8 mouse cellular contexts compared by ENCODE assay signal in the genomic region with DNA sequence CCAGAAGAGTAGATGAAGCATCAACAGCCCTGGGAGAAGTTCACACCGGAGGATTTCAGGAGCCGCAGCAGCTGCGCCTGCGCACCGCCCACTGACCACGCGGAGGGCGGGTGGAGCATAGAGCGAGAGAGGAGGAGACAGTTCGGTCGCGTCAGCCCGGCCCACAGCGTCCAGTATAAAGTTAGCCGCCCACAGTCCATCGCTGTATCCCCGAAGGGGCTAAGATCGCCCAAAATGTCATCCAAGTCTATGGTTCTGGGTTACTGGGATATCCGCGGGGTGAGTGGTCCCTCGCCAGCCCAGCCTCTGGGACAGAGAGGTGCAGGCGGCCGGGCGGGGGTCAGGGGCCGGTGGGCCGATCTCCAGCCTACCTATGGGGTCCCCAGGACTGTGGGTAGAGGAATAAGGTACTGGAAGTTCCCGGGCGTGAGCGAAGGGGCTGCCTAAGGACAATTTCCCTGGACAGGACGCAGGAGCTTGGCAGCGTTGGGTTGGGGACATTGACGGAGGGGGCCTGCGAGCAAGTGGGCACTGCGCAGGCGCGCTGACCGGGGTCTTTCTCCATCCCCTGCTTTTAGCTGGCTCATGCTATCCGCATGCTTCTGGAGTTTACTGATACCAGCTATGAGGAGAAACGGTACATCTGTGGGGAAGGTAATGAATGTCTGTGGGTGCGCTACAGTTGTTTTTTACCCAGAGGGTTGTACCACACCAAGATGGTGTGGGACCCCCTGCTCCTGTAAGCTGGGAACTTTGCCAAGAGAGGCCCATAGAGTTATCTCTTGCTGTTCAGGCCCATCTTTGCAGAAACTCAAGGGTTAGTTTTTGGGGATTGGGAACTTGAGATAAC. TPM values are rescaled to one million over a fixed set of nuclear protein-coding genes. Genes with fewer than 3 reads are reported as not detected.
DNase-seq lines count a peak whose midpoint lies in the region; ATAC-seq and TF ChIP-seq lines count a peak whose summit lies in the region.

A gene (plus strand): TSS at position 102 of the 850 bp plus-strand sequence.

- no peak within 1 kb of the TSS for H3ac ChIP-seq in myocyte (ENCODE audit: control insufficient read depth, insufficient read length)

- peak; percentile 76 for DNase-seq in cerebellum, adult 11 months
- DNase-seq in kidney, postnatal 25 days: peak; percentile 86 to 94

- TF ChIP-seq CTCF in ES-Bruce4 (IDR thresholded peaks at IDR 0.05; ENCODE audit: low read depth, low read length): no peak

- no peak for TF ChIP-seq EP300 in ES-Bruce4 (IDR thresholded peaks at IDR 0.05; ENCODE audit: insufficient read depth, low read depth, low read length)

- no peak within 1 kb of the TSS for H3K27ac ChIP-seq in ES-Bruce4 (ENCODE audit: insufficient read depth, low read length)
- H3K27ac ChIP-seq in forebrain, embryonic 13.5 days: no peak within 1 kb of the TSS; the same call in 1 of the 2 replicates
- H3K27ac ChIP-seq in heart, embryonic 16.5 days (ENCODE audit: low read length): peak within 1 kb of the TSS; percentile 84
- H3K27ac ChIP-seq in liver, embryonic 12.5 days: peak within 1 kb of the TSS; percentile 88
- peak within 1 kb of the TSS; percentile 85; the same call in 1 of the 2 replicates for H3K27ac ChIP-seq in stomach, embryonic 14.5 days (ENCODE audit: low read length)

- TF ChIP-seq POLR2A in ES-Bruce4 (IDR thresholded peaks at IDR 0.05; ENCODE audit: insufficient read depth, low read length) (no peak), myocyte (IDR thresholded peaks at IDR 0.05; ENCODE audit: insufficient read length, low read depth) (peak; percentile 55)

- H3K4me3 ChIP-seq in ES-Bruce4 (ENCODE audit: low read depth, low read length) (peak within 1 kb of the TSS; percentile 57), myocyte (peak within 1 kb of the TSS; percentile 19)
- H3K4me3 ChIP-seq in forebrain, embryonic 13.5 days: peak within 1 kb of the TSS; percentile 69
- H3K4me3 ChIP-seq in heart, embryonic 16.5 days (ENCODE audit: low read length): peak within 1 kb of the TSS; percentile 88
- H3K4me3 ChIP-seq in liver, embryonic 12.5 days: peak within 1 kb of the TSS; percentile 73
- peak within 1 kb of the TSS; percentile 69 for H3K4me3 ChIP-seq in stomach, embryonic 14.5 days (ENCODE audit: low read depth, low read length)

- no peaks in the 10 kb centered on the region for H3K27me3 ChIP-seq in ES-Bruce4 (ENCODE audit: control insufficient read depth, insufficient read depth, low read length, poor library complexity, severe bottlenecking)
- H3K27me3 ChIP-seq in forebrain, embryonic 13.5 days: no peaks in the 10 kb centered on the region
- no peaks in the 10 kb centered on the region for H3K27me3 ChIP-seq in heart, embryonic 16.5 days (ENCODE audit: control insufficient read depth, insufficient read depth, low read length)
- no peaks in the 10 kb centered on the region for H3K27me3 ChIP-seq in liver, embryonic 12.5 days (replicated peaks)
- H3K27me3 ChIP-seq in myocyte (ENCODE audit: control insufficient read depth, insufficient read depth, insufficient read length): no peaks in the 10 kb centered on the region
- H3K27me3 ChIP-seq in stomach, embryonic 14.5 days (ENCODE audit: control insufficient read depth, insufficient read depth, low read length): no peaks in the 10 kb centered on the region

- peak within 1 kb of the TSS; percentile 70 for H3K4me2 ChIP-seq in forebrain, embryonic 13.5 days
- H3K4me2 ChIP-seq in heart, embryonic 16.5 days (ENCODE audit: low read depth, low read length): peak within 1 kb of the TSS; percentile 93
- H3K4me2 ChIP-seq in liver, embryonic 12.5 days: peak within 1 kb of the TSS; percentile 97
- H3K4me2 ChIP-seq in myocyte (ENCODE audit: low read depth): peak within 1 kb of the TSS; percentile 86
- H3K4me2 ChIP-seq in stomach, embryonic 14.5 days (replicated peaks; ENCODE audit: low read depth, low read length): peak within 1 kb of the TSS; percentile 91

- 6% methylated on average over 40 of the region's 40 CpGs for WGBS in forebrain, embryonic 13.5 days
- WGBS in heart, embryonic 16.5 days: 9% methylated on average over 40 of the region's 40 CpGs
- WGBS in liver, embryonic 12.5 days (ENCODE audit: insufficient replicate concordance): 6% methylated on average over 40 of the region's 40 CpGs
- 8% methylated on average over 40 of the region's 40 CpGs for WGBS in stomach, embryonic 14.5 days

- H3K79me2 ChIP-seq in myocyte (ENCODE audit: control insufficient read depth, insufficient read depth): no peaks in the 10 kb centered on the region

- H3K4me1 ChIP-seq in ES-Bruce4 (ENCODE audit: control insufficient read depth, insufficient read depth, low read length): no peaks in the 10 kb centered on the region
- peaks cover 12% of the 10 kb centered on the region for H3K4me1 ChIP-seq in forebrain, embryonic 13.5 days
- peaks cover 11% of the 10 kb centered on the region for H3K4me1 ChIP-seq in heart, embryonic 16.5 days (ENCODE audit: control insufficient read depth, insufficient read depth, low read length)
- peaks cover 19% of the 10 kb centered on the region for H3K4me1 ChIP-seq in liver, embryonic 12.5 days
- H3K4me1 ChIP-seq in stomach, embryonic 14.5 days (ENCODE audit: control insufficient read depth, insufficient read depth, low read length): 0 out of 2 replicates have a peak, but pooled peaks cover 2% of the 10 kb centered on the region

- peak; percentile 94 for ATAC-seq in forebrain, embryonic 13.5 days
- peak; percentile 95 for ATAC-seq in heart, embryonic 16.5 days (replicated peaks; ENCODE audit: extremely low read depth, insufficient read depth, low FRiP score)
- peak; percentile 87 for ATAC-seq in liver, embryonic 12.5 days
- peak; percentile 93 for ATAC-seq in stomach, embryonic 14.5 days (ENCODE audit: insufficient number of reproducible peaks, insufficient read depth, low FRiP score, low read depth)

- peak within 1 kb of the TSS; percentile 53 for H3K9ac ChIP-seq in ES-Bruce4 (ENCODE audit: low read depth, poor library complexity, severe bottlenecking)
- H3K9ac ChIP-seq in forebrain, embryonic 13.5 days: peak within 1 kb of the TSS; percentile 76
- peak within 1 kb of the TSS; percentile 90 for H3K9ac ChIP-seq in heart, embryonic 16.5 days (ENCODE audit: low read length)
- peak within 1 kb of the TSS; percentile 87 for H3K9ac ChIP-seq in liver, embryonic 12.5 days
- peak within 1 kb of the TSS; percentile 77 for H3K9ac ChIP-seq in stomach, embryonic 14.5 days (replicated peaks; ENCODE audit: low read depth, low read length)

- H3K36me3 ChIP-seq in ES-Bruce4 (ENCODE audit: control insufficient read depth, insufficient read depth, low read length, poor library complexity, severe bottlenecking) (no peaks in the 10 kb centered on the region), myocyte (ENCODE audit: control insufficient read depth, insufficient read depth) (no peaks in the 10 kb centered on the region)
- peaks cover 26% of the 10 kb centered on the region for H3K36me3 ChIP-seq in forebrain, embryonic 13.5 days (ENCODE audit: poor library complexity, severe bottlenecking)
- H3K36me3 ChIP-seq in heart, embryonic 16.5 days (ENCODE audit: control insufficient read depth, insufficient read depth): no peaks in the 10 kb centered on the region
- H3K36me3 ChIP-seq in liver, embryonic 12.5 days: peaks cover 21% of the 10 kb centered on the region
- peaks cover 4% of the 10 kb centered on the region; the same call in 1 of the 2 replicates for H3K36me3 ChIP-seq in stomach, embryonic 14.5 days (ENCODE audit: control insufficient read depth, insufficient read depth, low read length)

- H3K9me3 ChIP-seq in ES-Bruce4 (replicated peaks; ENCODE audit: control insufficient read depth, insufficient read depth, low read length, poor library complexity, severe bottlenecking): no peaks in the 10 kb centered on the region
- H3K9me3 ChIP-seq in forebrain, embryonic 13.5 days (replicated peaks): no peaks in the 10 kb centered on the region
- H3K9me3 ChIP-seq in heart, embryonic 16.5 days (replicated peaks; ENCODE audit: control insufficient read depth, low read length): no peaks in the 10 kb centered on the region
- H3K9me3 ChIP-seq in liver, embryonic 12.5 days (replicated peaks): no peaks in the 10 kb centered on the region
- no peaks in the 10 kb centered on the region for H3K9me3 ChIP-seq in stomach, embryonic 14.5 days (ENCODE audit: control insufficient read depth, low read depth, low read length)

TF ChIP-seq in myocyte, 11 proteins besides CTCF, POLR2A, EP300 and RAD21:
- TF ChIP-seq MYOG (IDR thresholded peaks at IDR 0.05; ENCODE audit: control insufficient read depth in 1 of 3, insufficient read depth in 1 of 3, insufficient read length in 2 of 3, low read depth in 2 of 3) (peak in 2 of 3 experiments; percentile 37 to 60), MAX (IDR thresholded peaks at IDR 0.05; ENCODE audit: low read depth) (no peak), USF1 (IDR thresholded peaks at IDR 0.05; ENCODE audit: low read depth) (peak; percentile 9), SRF (IDR thresholded peaks at IDR 0.05; ENCODE audit: control insufficient read depth, insufficient read length, low read depth) (no peak), MYOD1 (IDR thresholded peaks at IDR 0.05; ENCODE audit: control insufficient read depth in 1 of 3, insufficient read length in 2 of 3, low read depth in 2 of 3) (peak in 2 of 3 experiments; percentile 43 to 57), TCF3 (IDR thresholded peaks at IDR 0.05; ENCODE audit: insufficient read length, low read depth) (no peak)

RNA-seq across cellular contexts. Expression of the gene that starts here (rescaled TPM):
- polyA plus RNA-seq in ES-Bruce4 (2011; ENCODE audit: insufficient read depth, insufficient read length, low read depth, missing spikeins) (21.3 and 22.2 TPM in 2 replicates), myocyte (2012; fragmentation: generic; extraction: Trizol) (25.4 TPM)
- polyA plus RNA-seq in forebrain, embryonic 13.5 days (2015; fragmentation: Nextera tagmentation; extraction: Ambion mirVana): 222 and 225 TPM in 2 replicates
- polyA plus RNA-seq in heart, embryonic 16.5 days (2015; fragmentation: Nextera tagmentation; extraction: Ambion mirVana): 118 and 121 TPM in 2 replicates
- 121 and 124 TPM in 2 replicates for polyA plus RNA-seq in liver, embryonic 12.5 days (2016; fragmentation: Nextera tagmentation; extraction: Ambion mirVana)
- 166 and 173 TPM in 2 replicates for polyA plus RNA-seq in stomach, embryonic 14.5 days (2014; fragmentation: Nextera tagmentation; extraction: Ambion mirVana)

Comparison
In these comparisons a context has a peak if more than half of its experiments do, and no peak if none do; other contexts are left out.
1. H3K27ac ChIP-seq: peak in heart, embryonic 16.5 days (single experiment), liver, embryonic 12.5 days (single experiment) and stomach, embryonic 14.5 days (single experiment); none in ES-Bruce4 (single experiment) and forebrain, embryonic 13.5 days (single experiment).
2. H3K4me3 ChIP-seq: peak in every context shown above with its lines; median percentile 88 in heart, embryonic 16.5 days; 73 in liver, embryonic 12.5 days; 69 in forebrain, embryonic 13.5 days; 69 in stomach, embryonic 14.5 days; 57 in ES-Bruce4; 19 in myocyte.
3. Peak in every context shown above with its lines, with median percentiles within 50 percentile points of each other: H3K9ac ChIP-seq, ATAC-seq and H3K4me2 ChIP-seq.